Mouse (Mus musculus) liver, embryonic 14.5 days (tissue): ENCODE data around the gene Hyal3.
A peak's percentile ranks its signal among the peaks of the same experiment; 100 is the strongest.
"Not testable (repeated sequence)": the region's sequence is repeated elsewhere in the genome, so short reads cannot be mapped to it uniquely, and the experiment has no call there.

ENCODE experiments used
- CTCF ChIP-seq: IDR thresholded peaks from 2 replicates; pipeline ENCODE4 v1.5.1; 2016; ENCODE audit warnings: antibody characterized with exemption, low read depth, control low read depth
- EP300 ChIP-seq: IDR thresholded peaks from 2 replicates; pipeline ENCODE4 v1.6.1; 2016; ENCODE audit warnings: antibody characterized with exemption, low read depth

DNA sequence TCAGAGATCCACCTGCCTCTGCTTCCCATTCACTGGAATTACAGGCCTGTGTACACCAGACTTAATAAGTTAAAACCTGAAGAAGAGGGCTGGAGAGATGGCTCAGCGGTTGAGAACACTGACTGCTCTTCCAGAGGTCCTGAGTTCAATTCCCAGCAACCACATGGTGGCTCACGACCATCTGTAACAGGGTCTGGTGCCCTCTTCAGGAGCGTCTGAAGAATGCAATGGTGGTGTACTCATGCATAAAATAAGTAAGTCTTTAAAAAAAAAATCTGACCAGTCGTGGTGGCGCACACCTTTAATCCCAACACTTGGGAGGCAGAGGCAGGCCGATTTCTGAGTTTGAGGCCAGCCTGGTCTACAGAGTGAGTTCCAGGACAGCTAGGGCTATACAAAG lies 6.8 kb upstream of the Hyal3 start:
- TF ChIP-seq CTCF, result peak; percentile 48
- not testable (repeated sequence) for TF ChIP-seq EP300
